Mouse (Mus musculus) MEL (cell line): ENCODE measurements around the gene Zkscan5. TPM values are rescaled to one million over a fixed set of nuclear protein-coding genes. Genes with fewer than 3 reads are reported as not detected.

Experiments
- DNase-seq: peaks from one replicate; pipeline ENCODE4 v3.0.0; 2011; ENCODE audit warnings: low read depth, low spot score
- H3K27ac ChIP-seq: 2 replicates; pipeline ENCODE4 v1.5.1; 2012; ENCODE audit warnings: low read depth, mild to moderate bottlenecking, control low read depth, low read length, moderate library complexity; ENCODE audit not compliant: control insufficient read depth
- H3K27me3 ChIP-seq, 2 experiments: fragments of 150-350 bp in 1 of 2; sonication (generic) in 1 of 2; 2 replicates each; pipeline ENCODE4 v1.6.1; 2012; ENCODE audit warnings: low read length in 2 of 2, mild to moderate bottlenecking in 2 of 2, improper control_type of control experiment in 1 of 2, moderate library complexity in 1 of 2; ENCODE audit not compliant: insufficient read depth in 2 of 2, control insufficient read depth in 1 of 2
- H3K36me3 ChIP-seq, 2 experiments: 2 replicates each; pipeline ENCODE4 v1.6.1; 2012 to 2014; ENCODE audit warnings: low read length in 2 of 2, improper control_type of control experiment in 1 of 2, inconsistent platforms in 1 of 2, mild to moderate bottlenecking in 1 of 2; ENCODE audit not compliant: insufficient read depth in 2 of 2, control insufficient read depth in 1 of 2
- H3K4me1 ChIP-seq, 2 experiments: fragments of 150-350 bp in 1 of 2; sonication (generic) in 1 of 2; 2 replicates each; pipeline ENCODE4 v1.6.1; 2012; ENCODE audit warnings: low read length in 2 of 2, improper control_type of control experiment in 1 of 2, mild to moderate bottlenecking in 1 of 2; ENCODE audit not compliant: insufficient read depth in 2 of 2, control insufficient read depth in 1 of 2
- H3K4me3 ChIP-seq, 2 experiments: fragments of 150-350 bp in 1 of 2; sonication (generic) in 1 of 2; 2 replicates each; pipeline ENCODE4 v1.5.1; 2012; ENCODE audit warnings: low read depth in 2 of 2, low read length in 2 of 2, mild to moderate bottlenecking in 2 of 2, moderate library complexity in 2 of 2, control low read depth in 1 of 2, improper control_type of control experiment in 1 of 2; ENCODE audit not compliant: control insufficient read depth in 1 of 2, insufficient read depth in 1 of 2
- H3K79me2 ChIP-seq: 2 replicates; pipeline ENCODE4 v1.6.1; 2012; ENCODE audit warnings: mild to moderate bottlenecking, low read length, moderate library complexity; ENCODE audit not compliant: control insufficient read depth, poor library complexity, insufficient read depth
- H3K9ac ChIP-seq: 2 replicates; pipeline ENCODE4 v1.6.1; 2012; ENCODE audit warnings: low read depth, mild to moderate bottlenecking, control low read depth, low read length, moderate library complexity; ENCODE audit not compliant: control insufficient read depth, poor library complexity, severe bottlenecking
- H3K9me3 ChIP-seq: fragments of 150-350 bp; sonication (generic); replicated peaks from 2 replicates; pipeline ENCODE4 v1.6.1; 2012; ENCODE audit warnings: mild to moderate bottlenecking, low read length, improper control_type of control experiment, moderate library complexity; ENCODE audit not compliant: insufficient read depth
- BHLHE40 ChIP-seq: IDR thresholded peaks from 2 replicates; pipeline ENCODE4 v1.6.1; 2012; ENCODE audit warnings: low read depth, mild to moderate bottlenecking, inconsistent platforms, low read length, improper control_type of control experiment, borderline replicate concordance
- CHD1 ChIP-seq: IDR thresholded peaks from 2 replicates; pipeline ENCODE4 v1.6.1; 2012; ENCODE audit warnings: low read depth, mild to moderate bottlenecking, inconsistent platforms, low read length, improper control_type of control experiment
- CHD2 ChIP-seq: IDR thresholded peaks from 2 replicates; pipeline ENCODE4 v1.6.1; 2011; ENCODE audit warnings: low read length, improper control_type of control experiment
- E2F4 ChIP-seq: IDR thresholded peaks from 2 replicates; pipeline ENCODE4 v1.6.1; 2011; ENCODE audit warnings: low read depth, low read length, improper control_type of control experiment, borderline replicate concordance
- ELF1 ChIP-seq: IDR thresholded peaks from 2 replicates; pipeline ENCODE4 v1.6.1; 2014; ENCODE audit warnings: low read depth, mild to moderate bottlenecking, inconsistent platforms, low read length, improper control_type of control experiment, moderate library complexity
- EP300 ChIP-seq, 2 experiments: IDR thresholded peaks; 2 replicates each; pipeline ENCODE4 v1.6.1; 2011; ENCODE audit warnings: improper control_type of control experiment in 2 of 2, low read length in 2 of 2, low read depth in 1 of 2, mild to moderate bottlenecking in 1 of 2
- ETS1 ChIP-seq: IDR thresholded peaks from 2 replicates; pipeline ENCODE4 v1.6.1; 2012; ENCODE audit warnings: low read depth, mild to moderate bottlenecking, inconsistent platforms, low read length, improper control_type of control experiment, moderate library complexity
- GABPA ChIP-seq: IDR thresholded peaks from 2 replicates; pipeline ENCODE4 v1.6.1; 2012; ENCODE audit warnings: low read depth, mild to moderate bottlenecking, inconsistent platforms, low read length, improper control_type of control experiment, moderate library complexity
- GATA1 ChIP-seq: IDR thresholded peaks from 2 replicates; pipeline ENCODE4 v1.6.1; 2011; ENCODE audit warnings: low read depth, low read length, improper control_type of control experiment
- HCFC1 ChIP-seq: IDR thresholded peaks from 2 replicates; pipeline ENCODE4 v1.6.1; 2012; ENCODE audit warnings: low read depth, mild to moderate bottlenecking, inconsistent platforms, low read length, improper control_type of control experiment, moderate library complexity
- KAT2A ChIP-seq: conservative IDR thresholded peaks from 2 replicates; pipeline ENCODE4 v1.6.1; 2012; ENCODE audit warnings: low read depth, low read length, improper control_type of control experiment, inconsistent platforms
- MAFK ChIP-seq: IDR thresholded peaks from 2 replicates; pipeline ENCODE4 v1.6.1; 2011; ENCODE audit warnings: low read depth, mild to moderate bottlenecking, low read length, improper control_type of control experiment, borderline replicate concordance
- MAX ChIP-seq: IDR thresholded peaks from 2 replicates; pipeline ENCODE4 v1.6.1; 2011; ENCODE audit warnings: low read length, improper control_type of control experiment
- MAZ ChIP-seq: IDR thresholded peaks from 2 replicates; pipeline ENCODE4 v1.6.1; 2012; ENCODE audit warnings: low read depth, mild to moderate bottlenecking, inconsistent platforms, low read length, improper control_type of control experiment
- MXI1 ChIP-seq: IDR thresholded peaks from 2 replicates; pipeline ENCODE4 v1.6.1; 2011; ENCODE audit warnings: mild to moderate bottlenecking, low read depth, low read length, improper control_type of control experiment
- MYC ChIP-seq: IDR thresholded peaks from 2 replicates; pipeline ENCODE4 v1.6.1; 2011; ENCODE audit warnings: low read depth, mild to moderate bottlenecking, low read length, improper control_type of control experiment, moderate library complexity
- NRF1 ChIP-seq: IDR thresholded peaks from 2 replicates; pipeline ENCODE4 v1.6.1; 2014; ENCODE audit warnings: low read depth, mild to moderate bottlenecking, inconsistent platforms, low read length, improper control_type of control experiment, moderate library complexity; ENCODE audit not compliant: poor library complexity, insufficient read depth, severe bottlenecking
- POLR2AphosphoS2 ChIP-seq: IDR thresholded peaks from 2 replicates; pipeline ENCODE4 v1.6.1; 2011; ENCODE audit warnings: low read length, improper control_type of control experiment
- RAD21 ChIP-seq: IDR thresholded peaks from 2 replicates; pipeline ENCODE4 v1.6.1; 2011; ENCODE audit warnings: mild to moderate bottlenecking, low read depth, low read length, improper control_type of control experiment
- RCOR1 ChIP-seq: IDR thresholded peaks from 2 replicates; pipeline ENCODE4 v1.6.1; 2012; ENCODE audit warnings: low read depth, mild to moderate bottlenecking, inconsistent platforms, low read length, improper control_type of control experiment
- SIN3A ChIP-seq: IDR thresholded peaks from 2 replicates; pipeline ENCODE4 v1.6.1; 2012; ENCODE audit warnings: low read length, improper control_type of control experiment, inconsistent platforms
- SMC3 ChIP-seq: IDR thresholded peaks from 2 replicates; pipeline ENCODE4 v1.6.1; 2011; ENCODE audit warnings: low read depth, low read length, improper control_type of control experiment
- TCF12 ChIP-seq: IDR thresholded peaks from 2 replicates; pipeline ENCODE4 v1.6.1; 2014; ENCODE audit warnings: low read depth, mild to moderate bottlenecking, inconsistent platforms, low read length, improper control_type of control experiment, moderate library complexity
- UBTF ChIP-seq: IDR thresholded peaks from 2 replicates; pipeline ENCODE4 v1.6.1; 2012; ENCODE audit warnings: low read depth, mild to moderate bottlenecking, inconsistent platforms, low read length, improper control_type of control experiment, moderate library complexity, borderline replicate concordance; ENCODE audit not compliant: insufficient read depth
- USF1 ChIP-seq: IDR thresholded peaks from 2 replicates; pipeline ENCODE4 v1.6.1; 2014; ENCODE audit warnings: low read depth, mild to moderate bottlenecking, inconsistent platforms, low read length, improper control_type of control experiment, moderate library complexity
- USF2 ChIP-seq, 2 experiments: IDR thresholded peaks; 2 replicates each; pipeline ENCODE4 v1.6.1; 2011 to 2012; ENCODE audit warnings: improper control_type of control experiment in 2 of 2, low read length in 2 of 2, borderline replicate concordance in 1 of 2, inconsistent platforms in 1 of 2, low read depth in 1 of 2, mild to moderate bottlenecking in 1 of 2; ENCODE audit not compliant: insufficient read depth in 1 of 2
- ZKSCAN1 ChIP-seq: IDR thresholded peaks from 2 replicates; pipeline ENCODE4 v1.6.1; 2012; ENCODE audit warnings: low read depth, mild to moderate bottlenecking, inconsistent platforms, low read length, improper control_type of control experiment, moderate library complexity
- ZNF384 ChIP-seq: IDR thresholded peaks from 2 replicates; pipeline ENCODE4 v1.6.1; 2012; ENCODE audit warnings: low read depth, mild to moderate bottlenecking, inconsistent platforms, low read length, improper control_type of control experiment
- polyA plus RNA-seq, 2 experiments: library from polyadenylated mRNA; stranded (reverse) in 1 of 2; unstranded in 1 of 2; fragments of >175 nt in 1 of 2; fragments of >200 nt in 1 of 2; gene quantifications; 2 replicates each; pipeline versions ENCODE4 v1.2.1 to v1.2.4; 2012; ENCODE audit warnings: low replicate concordance in 2 of 2, low read depth in 1 of 2; ENCODE audit not compliant: insufficient read length in 2 of 2, insufficient read depth in 1 of 2, missing spikeins in 1 of 2
- total RNA-seq: library from RNA; depleted of rRNA; stranded (reverse); fragments of 300-350 nt; gene quantifications from 2 replicates; pipeline ENCODE4 v1.2.3, GENCODE M21; 2012

The Zkscan5 gene
- total and polyA plus RNA-seq, 3 experiments = 8.7 to 9.8 TPM; not detected in 1

DNA sequence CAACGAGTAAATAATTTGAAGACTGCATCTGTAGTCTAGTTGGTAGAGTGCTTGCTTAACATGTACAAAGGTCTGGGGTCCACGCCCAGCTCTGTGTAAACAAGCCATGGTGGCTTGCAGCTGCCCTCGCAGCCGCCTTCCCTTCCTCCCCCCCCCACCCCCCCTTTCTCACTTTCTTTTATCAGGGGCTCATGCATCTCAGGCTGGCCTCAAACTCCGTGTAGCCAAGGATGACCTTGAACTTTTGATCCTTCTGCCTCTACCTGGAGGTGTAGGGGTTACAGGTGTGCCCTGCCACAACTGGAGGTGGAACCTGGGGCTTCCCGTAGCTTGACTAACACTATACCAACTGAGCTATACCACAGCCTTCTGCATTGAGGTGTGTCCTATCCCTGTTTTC, 13.4 kb downstream of the Zkscan5 start:
- no peak overlapping the region for H3K4me3 ChIP-seq
- H3K79me2 ChIP-seq = no peaks in the 10 kb centered on the region
- no peak overlapping the region for H3K9ac ChIP-seq
- H3K4me1 ChIP-seq = peaks cover 0 to 5% of the 10 kb centered on the region in 2 experiments; a peak in 1 of 4 replicates
- no peak overlapping the region for H3K27ac ChIP-seq
- H3K36me3 ChIP-seq = peaks cover 0 to 3% of the 10 kb centered on the region in 2 experiments
- TF ChIP-seq TCF12 (no peak), USF2 (IDR thresholded peaks at IDR 0.05; ENCODE audit: borderline replicate concordance in 1 of 2, insufficient read depth in 1 of 2, low read depth in 1 of 2, low read length in 2 of 2) (no peak), SMC3 (no peak), SIN3A (no peak), MAZ (no peak), MYC (no peak), UBTF (no peak), ETS1 (no peak), CHD2 (no peak), KAT2A (no peak), MAFK (no peak), USF1 (no peak), NRF1 (no peak), RAD21 (no peak)
- TF ChIP-seq, all 39 proteins: peak for 0
- no peaks in the 10 kb centered on the region for H3K9me3 ChIP-seq
- H3K27me3 ChIP-seq = no peaks in the 10 kb centered on the region
- DNase-seq = no peak

DNA sequence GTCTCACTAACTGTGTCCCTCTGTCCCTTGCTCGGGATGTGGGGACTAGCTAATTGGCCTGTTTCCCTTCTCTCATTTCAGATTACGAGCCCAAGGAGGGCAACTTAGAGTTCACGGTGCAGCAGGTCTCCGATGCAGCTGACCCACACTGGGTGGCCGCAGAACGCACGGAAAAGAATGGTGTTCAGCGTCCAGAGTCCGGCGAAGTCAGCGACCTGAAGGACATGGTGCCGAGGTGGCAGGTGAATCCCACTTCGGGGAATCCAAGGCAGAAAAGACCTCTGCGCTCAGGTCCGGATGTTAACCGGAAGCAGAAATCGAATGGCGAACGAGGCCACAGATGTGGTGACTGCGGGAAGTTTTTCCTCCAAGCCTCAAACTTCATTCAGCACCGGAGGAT, 13.8 kb downstream of the Zkscan5 start:
- TF ChIP-seq HCFC1 (no peak), SIN3A (no peak), ZNF384 (no peak), GATA1 (no peak), ELF1 (no peak), MXI1 (no peak), POLR2AphosphoS2 (no peak), BHLHE40 (no peak), CHD1 (no peak), MAX (no peak), MAFK (no peak), RCOR1 (no peak), ZKSCAN1 (no peak), GABPA (no peak), MYC (no peak), NRF1 (no peak), E2F4 (no peak), EP300 (IDR thresholded peaks at IDR 0.05; ENCODE audit: low read depth in 1 of 2, low read length in 2 of 2) (no peak), KAT2A (no peak)
- Histone ChIP-seq H3K9ac (no peak overlapping the region), H3K4me1 (peaks cover 3 to 9% of the 10 kb centered on the region in 2 experiments; a peak in 2 of 4 replicates), H3K4me3 (no peak overlapping the region), H3K9me3 (no peaks in the 10 kb centered on the region), H3K79me2 (no peaks in the 10 kb centered on the region; the same call in 1 of the 2 replicates), H3K36me3 (peaks cover 0 to 3% of the 10 kb centered on the region in 2 experiments), H3K27ac (no peak overlapping the region), H3K27me3 (no peaks in the 10 kb centered on the region)
- no peak for DNase-seq
